Mouse (Mus musculus) erythroblast, embryonic 14.5 days (primary cell): ENCODE data around the gene Rpl7l1.

Experiments used
- GATA1 ChIP-seq: IDR thresholded peaks from 2 replicates; pipeline ENCODE4 v1.6.1; 2012; ENCODE audit warnings: low read length, inconsistent platforms, mixed read lengths
- TAL1 ChIP-seq: IDR thresholded peaks from 3 replicates; pipeline ENCODE4 v1.6.1; 2012; ENCODE audit warnings: low read length, inconsistent platforms, mixed read lengths

GRCm38 (mm10) chr17:46829856-46830535 is 47.5 kb upstream of the Rpl7l1 start:
- no peak for TF ChIP-seq TAL1
- TF ChIP-seq GATA1: no peak
